Mouse (Mus musculus): Measurements from ENCODE around the gene Cidec.

Cidec gene

DNA sequence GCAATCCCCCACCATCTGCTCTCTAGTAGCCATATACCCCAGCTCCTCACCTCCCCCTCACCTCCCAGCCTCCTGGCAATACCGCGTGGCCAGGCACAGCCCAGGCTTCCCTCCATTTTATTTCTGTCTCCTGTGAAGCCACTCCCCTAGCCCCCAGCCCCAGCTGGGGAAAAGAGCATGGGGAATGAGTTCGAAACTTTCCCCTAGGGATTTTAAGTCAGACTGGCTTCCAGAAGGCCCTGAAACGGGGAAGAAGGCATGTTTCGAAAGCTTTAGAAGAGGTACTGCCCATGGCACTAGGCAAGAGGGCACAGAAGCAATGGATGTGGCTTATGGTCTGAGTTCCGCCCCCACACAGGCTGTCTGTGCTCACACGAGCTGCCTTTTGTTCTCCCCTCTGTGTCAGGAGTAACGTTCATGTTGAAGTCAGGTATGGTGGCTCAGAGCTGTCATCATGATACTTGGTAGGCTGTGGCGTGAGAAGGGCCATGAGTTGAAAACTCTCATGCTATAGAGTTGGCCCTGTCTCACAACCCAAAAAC is at the start of gene Cidec:
TSS of gene Cidec (minus strand) at position 97 of the 542 bp plus-strand sequence.
- TF ChIP-seq POU5F1 (IDR thresholded peaks at IDR 0.05; ENCODE audit: borderline replicate concordance, low read length) = no peak
- no peak for TF ChIP-seq NANOG (IDR thresholded peaks at IDR 0.05; ENCODE audit: borderline replicate concordance, low read length)
- TF ChIP-seq CTCF (conservative IDR thresholded peaks at IDR 0.05; ENCODE audit: low read length) = no peak
- Histone ChIP-seq H3K9me3 (ENCODE audit: low read length) (no peaks in the 10 kb centered on the region), H3K36me3 (ENCODE audit: insufficient read depth, low read length) (no peaks in the 10 kb centered on the region), H3K4me1 (replicated peaks; ENCODE audit: low read depth, low read length) (peaks cover 12% of the 10 kb centered on the region), H3K27me3 (ENCODE audit: insufficient read depth, low read length) (peaks cover 16% of the 10 kb centered on the region), H3K4me3 (replicated peaks; ENCODE audit: low read length) (no peak within 1 kb of the TSS)

GRCm38 (mm10) chr6:113483729-113484128 is 48.2 kb upstream of the Cidec start:
- Histone ChIP-seq H3K27me3 (ENCODE audit: insufficient read depth, low read length) (peaks cover 32% of the 10 kb centered on the region), H3K9me3 (ENCODE audit: low read length) (peaks cover 10% of the 10 kb centered on the region; the same call in 1 of the 2 replicates), H3K4me3 (replicated peaks; ENCODE audit: low read length) (peak overlapping the region; percentile 89), H3K4me1 (replicated peaks; ENCODE audit: low read depth, low read length) (peaks cover 84% of the 10 kb centered on the region), H3K36me3 (ENCODE audit: insufficient read depth, low read length) (peaks cover 18% of the 10 kb centered on the region)
- TF ChIP-seq POU5F1 (IDR thresholded peaks at IDR 0.05; ENCODE audit: borderline replicate concordance, low read length) = no peak
- TF ChIP-seq CTCF (conservative IDR thresholded peaks at IDR 0.05; ENCODE audit: low read length) = no peak
- no peak for TF ChIP-seq NANOG (IDR thresholded peaks at IDR 0.05; ENCODE audit: borderline replicate concordance, low read length)

DNA sequence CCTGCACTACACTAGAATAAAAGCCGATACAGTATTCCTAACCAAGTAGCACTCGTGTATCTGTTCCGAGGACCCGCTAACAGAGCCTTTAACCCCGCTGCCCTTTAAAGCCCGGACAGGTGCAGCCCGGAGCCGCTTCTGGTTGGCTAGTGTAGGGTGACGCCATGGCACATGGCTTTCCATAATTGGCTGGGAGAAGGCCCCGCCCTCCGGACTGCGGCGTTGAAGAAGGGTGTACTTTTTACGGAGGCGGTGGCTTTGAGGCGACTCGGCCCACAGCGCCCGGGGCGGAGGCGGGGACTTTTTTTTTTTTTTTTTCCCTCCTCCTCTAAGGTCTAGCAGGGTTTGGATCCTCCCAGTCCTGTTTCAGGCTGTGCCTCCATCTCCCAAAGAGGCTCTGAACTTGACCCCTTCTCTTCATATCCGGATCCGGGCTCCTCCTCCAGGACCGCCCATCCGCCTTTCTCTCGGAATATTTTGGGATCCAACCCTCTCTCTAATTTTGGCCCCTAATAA is 47.6 kb upstream of the Cidec start, which contains the start of gene Creld1:
TSS of gene Creld1 (plus strand) at position 198 of the 516 bp plus-strand sequence.
- no peak for TF ChIP-seq POU5F1 (IDR thresholded peaks at IDR 0.05; ENCODE audit: borderline replicate concordance, low read length)
- Histone ChIP-seq H3K9me3 (ENCODE audit: low read length) (peaks cover 10% of the 10 kb centered on the region; the same call in 1 of the 2 replicates), H3K4me1 (replicated peaks; ENCODE audit: low read depth, low read length) (peaks cover 84% of the 10 kb centered on the region), H3K27me3 (ENCODE audit: insufficient read depth, low read length) (peaks cover 32% of the 10 kb centered on the region), H3K36me3 (ENCODE audit: insufficient read depth, low read length) (peaks cover 15% of the 10 kb centered on the region), H3K4me3 (replicated peaks; ENCODE audit: low read length) (peak within 1 kb of the TSS; percentile 89)

DNA sequence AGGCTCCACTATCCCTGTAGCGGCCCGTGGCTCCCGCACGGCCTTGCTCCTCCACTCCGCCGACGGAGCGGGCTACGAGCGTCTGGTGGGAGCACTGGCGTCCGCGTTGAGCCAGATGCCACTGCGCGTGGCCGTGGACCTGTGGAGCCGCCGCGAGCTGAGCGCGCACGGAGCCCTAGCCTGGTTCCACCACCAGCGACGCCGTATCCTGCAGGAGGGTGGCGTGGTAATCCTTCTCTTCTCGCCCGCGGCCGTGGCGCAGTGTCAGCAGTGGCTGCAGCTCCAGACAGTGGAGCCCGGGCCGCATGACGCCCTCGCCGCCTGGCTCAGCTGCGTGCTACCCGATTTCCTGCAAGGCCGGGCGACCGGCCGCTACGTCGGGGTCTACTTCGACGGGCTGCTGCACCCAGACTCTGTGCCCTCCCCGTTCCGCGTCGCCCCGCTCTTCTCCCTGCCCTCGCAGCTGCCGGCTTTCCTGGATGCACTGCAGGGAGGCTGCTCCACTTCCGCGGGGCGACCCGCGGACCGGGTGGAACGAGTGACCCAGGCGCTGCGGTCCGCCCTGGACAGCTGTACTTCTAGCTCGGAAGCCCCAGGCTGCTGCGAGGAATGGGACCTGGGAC is 47.0 kb upstream of the Cidec start:
- TF ChIP-seq NANOG (IDR thresholded peaks at IDR 0.05; ENCODE audit: borderline replicate concordance, low read length) (no peak), CTCF (conservative IDR thresholded peaks at IDR 0.05; ENCODE audit: low read length) (no peak), POU5F1 (IDR thresholded peaks at IDR 0.05; ENCODE audit: borderline replicate concordance, low read length) (no peak)
- H3K4me1 ChIP-seq (replicated peaks; ENCODE audit: low read depth, low read length) = peaks cover 79% of the 10 kb centered on the region
- H3K36me3 ChIP-seq (ENCODE audit: insufficient read depth, low read length) = peaks cover 13% of the 10 kb centered on the region; the same call in 1 of the 2 replicates
- peak overlapping the region; percentile 89 for H3K4me3 ChIP-seq (replicated peaks; ENCODE audit: low read length)
- peaks cover 32% of the 10 kb centered on the region for H3K27me3 ChIP-seq (ENCODE audit: insufficient read depth, low read length)
- peaks cover 10% of the 10 kb centered on the region; the same call in 1 of the 2 replicates for H3K9me3 ChIP-seq (ENCODE audit: low read length)

DNA sequence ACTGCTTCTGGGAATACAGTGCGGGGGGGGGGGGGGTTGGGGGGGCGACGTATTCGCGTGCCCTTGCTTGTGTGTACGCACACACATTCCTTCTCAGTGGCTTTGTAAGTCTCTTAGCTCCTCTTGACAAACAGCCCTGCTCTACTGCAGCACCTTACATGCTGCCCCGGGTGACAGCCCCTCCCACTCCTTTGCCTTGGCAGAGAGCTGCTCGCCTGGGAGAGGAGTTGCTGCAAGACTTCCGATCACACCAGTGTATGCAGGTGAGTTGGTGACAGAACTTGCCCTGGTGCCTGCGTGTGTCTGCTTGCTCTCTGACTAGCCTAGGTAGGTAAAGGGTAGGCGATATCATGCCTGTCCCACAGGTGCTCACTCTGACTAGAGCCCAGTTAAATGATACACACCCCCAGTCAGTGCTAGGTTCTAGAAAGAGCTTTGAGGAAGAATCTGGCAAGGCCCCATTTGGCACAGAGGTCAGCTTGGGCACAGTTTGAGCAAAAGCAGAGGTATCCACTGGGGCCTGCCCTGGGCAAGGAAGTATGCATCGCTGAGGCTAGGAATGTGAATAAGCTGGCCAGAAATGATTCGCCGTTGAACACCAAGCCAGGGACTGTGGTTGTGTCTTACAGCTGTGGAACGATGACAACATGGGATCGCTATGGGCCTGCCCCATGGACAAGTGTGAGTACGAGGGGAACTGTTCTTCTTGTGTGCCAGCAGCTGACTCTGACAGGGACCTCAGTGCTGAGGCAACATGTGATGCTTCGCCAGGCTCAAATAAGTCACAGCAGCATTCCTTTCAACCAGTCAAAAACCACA is 45.2 kb upstream of the Cidec start:
- TF ChIP-seq POU5F1 (IDR thresholded peaks at IDR 0.05; ENCODE audit: borderline replicate concordance, low read length) (no peak), NANOG (IDR thresholded peaks at IDR 0.05; ENCODE audit: borderline replicate concordance, low read length) (no peak), CTCF (conservative IDR thresholded peaks at IDR 0.05; ENCODE audit: low read length) (no peak)
- H3K27me3 ChIP-seq (ENCODE audit: insufficient read depth, low read length) = peaks cover 37% of the 10 kb centered on the region

GRCm38 (mm10) chr6:113478906-113479305 is 43.3 kb upstream of the Cidec start:
- Histone ChIP-seq H3K27me3 (ENCODE audit: insufficient read depth, low read length) (peaks cover 43% of the 10 kb centered on the region), H3K9me3 (ENCODE audit: low read length) (peaks cover 2% of the 10 kb centered on the region; the same call in 1 of the 2 replicates), H3K36me3 (ENCODE audit: insufficient read depth, low read length) (no peaks in the 10 kb centered on the region), H3K4me1 (replicated peaks; ENCODE audit: low read depth, low read length) (peaks cover 47% of the 10 kb centered on the region), H3K4me3 (replicated peaks; ENCODE audit: low read length) (no peak overlapping the region)
- TF ChIP-seq NANOG (IDR thresholded peaks at IDR 0.05; ENCODE audit: borderline replicate concordance, low read length) (no peak), POU5F1 (IDR thresholded peaks at IDR 0.05; ENCODE audit: borderline replicate concordance, low read length) (no peak), CTCF (conservative IDR thresholded peaks at IDR 0.05; ENCODE audit: low read length) (no peak)

More for the DNA sequence above, 45.2 kb upstream of the Cidec start:
- H3K36me3 ChIP-seq (ENCODE audit: insufficient read depth, low read length) = peaks cover 11% of the 10 kb centered on the region; the same call in 1 of the 2 replicates
- no peak overlapping the region for H3K4me3 ChIP-seq (replicated peaks; ENCODE audit: low read length)
- peaks cover 10% of the 10 kb centered on the region; the same call in 1 of the 2 replicates for H3K9me3 ChIP-seq (ENCODE audit: low read length)
- peaks cover 62% of the 10 kb centered on the region for H3K4me1 ChIP-seq (replicated peaks; ENCODE audit: low read depth, low read length)

DNA sequence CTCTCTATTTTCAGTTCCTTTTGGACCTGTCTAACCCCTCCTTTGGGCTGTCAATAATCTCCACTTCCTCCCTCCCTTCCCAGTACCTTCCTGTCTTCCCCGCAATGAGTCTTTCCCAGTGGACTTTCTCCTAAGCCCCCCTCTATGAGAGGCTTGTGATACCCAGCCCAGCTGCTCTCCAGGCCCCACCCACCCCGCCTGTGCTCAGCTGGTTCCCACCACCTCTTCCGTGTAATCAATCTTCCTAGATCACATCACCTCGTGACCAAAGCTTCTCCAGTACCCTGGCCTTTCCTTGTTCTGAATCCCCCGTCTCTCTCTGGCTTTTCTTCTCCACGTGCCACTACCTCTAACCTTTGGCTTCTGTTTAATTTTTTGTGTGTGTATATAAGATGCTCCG is 41.8 kb upstream of the Cidec start:
- no peaks in the 10 kb centered on the region for H3K9me3 ChIP-seq (ENCODE audit: low read length)
- H3K4me3 ChIP-seq (replicated peaks; ENCODE audit: low read length) = no peak overlapping the region
- peaks cover 48% of the 10 kb centered on the region for H3K4me1 ChIP-seq (replicated peaks; ENCODE audit: low read depth, low read length)
- peaks cover 51% of the 10 kb centered on the region for H3K27me3 ChIP-seq (ENCODE audit: insufficient read depth, low read length)
- H3K36me3 ChIP-seq (ENCODE audit: insufficient read depth, low read length) = no peaks in the 10 kb centered on the region
- TF ChIP-seq POU5F1 (IDR thresholded peaks at IDR 0.05; ENCODE audit: borderline replicate concordance, low read length) (no peak), NANOG (IDR thresholded peaks at IDR 0.05; ENCODE audit: borderline replicate concordance, low read length) (no peak), CTCF (conservative IDR thresholded peaks at IDR 0.05; ENCODE audit: low read length) (no peak)

- TF ChIP-seq POU5F1 (IDR thresholded peaks at IDR 0.05; ENCODE audit: borderline replicate concordance, low read length) (no peak), CTCF (conservative IDR thresholded peaks at IDR 0.05; ENCODE audit: low read length) (no peak), NANOG (IDR thresholded peaks at IDR 0.05; ENCODE audit: borderline replicate concordance, low read length) (no peak)
- H3K4me3 ChIP-seq (replicated peaks; ENCODE audit: low read length) = no peak overlapping the region
- H3K9me3 ChIP-seq (ENCODE audit: low read length) = no peaks in the 10 kb centered on the region
- H3K4me1 ChIP-seq (replicated peaks; ENCODE audit: low read depth, low read length) = peaks cover 49% of the 10 kb centered on the region
- peaks cover 54% of the 10 kb centered on the region for H3K27me3 ChIP-seq (ENCODE audit: insufficient read depth, low read length)
- no peaks in the 10 kb centered on the region for H3K36me3 ChIP-seq (ENCODE audit: insufficient read depth, low read length)
These were observed 38.2 kb upstream of the Cidec start for GRCm38 (mm10) chr6:113473715-113474114.
